ENCODE assay signal across 8 mouse cellular contexts in the genomic region with DNA sequence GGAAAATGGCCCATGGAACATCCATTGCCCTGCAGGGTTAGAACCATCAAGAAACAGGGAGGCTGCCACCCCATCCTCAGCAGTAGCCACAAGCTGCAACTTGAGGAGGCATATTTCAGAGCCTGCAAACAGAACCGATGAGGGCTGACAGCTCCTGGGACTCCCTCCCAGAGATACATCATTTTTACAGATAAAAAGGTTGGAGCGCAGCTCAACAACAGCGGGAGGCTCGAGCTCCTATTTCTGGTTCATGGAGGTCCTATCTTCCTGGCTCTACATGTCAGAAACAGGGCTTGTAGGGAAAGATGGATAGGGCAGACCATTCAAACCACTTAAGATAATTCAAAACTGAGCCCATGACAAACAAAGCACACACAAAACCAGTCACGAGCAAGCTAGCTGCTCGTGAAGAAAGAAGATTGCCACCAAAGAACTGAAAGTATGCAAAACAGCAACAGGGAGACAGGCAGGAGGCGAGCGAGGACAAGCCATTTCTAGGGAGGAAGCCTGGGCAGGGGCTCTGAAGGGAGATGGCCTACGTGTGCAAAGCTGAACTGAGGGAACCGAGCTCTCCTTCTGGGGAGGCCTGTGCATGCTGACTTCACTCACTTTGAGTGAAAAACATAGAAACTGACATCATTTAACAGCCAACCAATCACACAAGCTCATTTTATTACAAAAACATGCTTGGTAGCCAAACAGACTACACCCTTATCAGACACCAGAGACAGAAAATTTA.
DNase-seq lines count a peak whose midpoint lies in the region; ATAC-seq lines count a peak whose summit lies in the region.

No protein-coding gene starts in this region.

- peaks cover 22% of the 10 kb centered on the region for H3K9me3 ChIP-seq in intestine, embryonic 14.5 days (ENCODE audit: control insufficient read depth, low read length)
- H3K9me3 ChIP-seq in intestine, embryonic 16.5 days (ENCODE audit: control insufficient read depth, low read length): 0 out of 2 replicates have a peak, but pooled peaks cover 12% of the 10 kb centered on the region
- H3K9me3 ChIP-seq in heart, embryonic 11.5 days (replicated peaks; ENCODE audit: control insufficient read depth, low read length): peaks cover 14% of the 10 kb centered on the region
- H3K9me3 ChIP-seq in midbrain, embryonic 14.5 days (ENCODE audit: control insufficient read depth, low read length): peaks cover 16% of the 10 kb centered on the region

- H3K27me3 ChIP-seq in intestine, embryonic 14.5 days (replicated peaks; ENCODE audit: control insufficient read depth, insufficient read depth, low read length): no peaks in the 10 kb centered on the region
- H3K27me3 ChIP-seq in intestine, embryonic 16.5 days (replicated peaks; ENCODE audit: control insufficient read depth, insufficient read depth, low read length): no peaks in the 10 kb centered on the region
- no peaks in the 10 kb centered on the region for H3K27me3 ChIP-seq in heart, embryonic 11.5 days (ENCODE audit: control insufficient read depth, insufficient read depth, low read length)
- H3K27me3 ChIP-seq in midbrain, embryonic 14.5 days (ENCODE audit: control insufficient read depth, insufficient read depth, low read length): no peaks in the 10 kb centered on the region

- no peak overlapping the region for H3K4me3 ChIP-seq in intestine, embryonic 14.5 days (ENCODE audit: low read depth, low read length)
- no peak overlapping the region for H3K4me3 ChIP-seq in intestine, embryonic 16.5 days (ENCODE audit: low read length)
- no peak overlapping the region for H3K4me3 ChIP-seq in heart, embryonic 11.5 days (ENCODE audit: low read depth, low read length)
- H3K4me3 ChIP-seq in midbrain, embryonic 14.5 days (replicated peaks; ENCODE audit: low read depth, low read length): no peak overlapping the region

- no peaks in the 10 kb centered on the region for H3K36me3 ChIP-seq in intestine, embryonic 14.5 days (ENCODE audit: control insufficient read depth, insufficient read depth, low read length)
- no peaks in the 10 kb centered on the region for H3K36me3 ChIP-seq in intestine, embryonic 16.5 days (ENCODE audit: control insufficient read depth, insufficient read depth, low read length)
- no peaks in the 10 kb centered on the region for H3K36me3 ChIP-seq in heart, embryonic 11.5 days (ENCODE audit: control insufficient read depth, insufficient read depth, low read length)
- no peaks in the 10 kb centered on the region for H3K36me3 ChIP-seq in midbrain, embryonic 14.5 days (ENCODE audit: control insufficient read depth, insufficient read depth, low read length)

- whole genome bisulfite sequencing in intestine, embryonic 14.5 days: 41% methylated on average over 10 of the region's 10 CpGs
- WGBS in intestine, embryonic 16.5 days: 48% methylated on average over 10 of the region's 10 CpGs
- WGBS in heart, embryonic 11.5 days (ENCODE audit: insufficient replicate concordance): 30% methylated on average over 10 of the region's 10 CpGs
- whole genome bisulfite sequencing in midbrain, embryonic 14.5 days: 57% methylated on average over 10 of the region's 10 CpGs

- no peak for ATAC-seq in intestine, embryonic 14.5 days (replicated peaks; ENCODE audit: low FRiP score, low TSS enrichment, low read depth)
- no peak for ATAC-seq in intestine, embryonic 16.5 days
- ATAC-seq in heart, embryonic 11.5 days (replicated peaks; ENCODE audit: insufficient number of reproducible peaks, low FRiP score, low TSS enrichment): no peak
- no peak for ATAC-seq in midbrain, embryonic 14.5 days (ENCODE audit: low FRiP score, low TSS enrichment)

- DNase-seq in intestine, embryonic 14.5 days (ENCODE audit: low spot score): no peak
- peak; percentile 62 for DNase-seq in brain, adult 2 months (ENCODE audit: low read depth, low spot score)
- DNase-seq in midbrain, embryonic 14.5 days: peak; percentile 27
- no peak for DNase-seq in right cerebral cortex, adult 18-20 months
- no peak for DNase-seq in left cerebral cortex, adult 11 months (ENCODE audit: low spot score)
- no peak for DNase-seq in frontal cortex, postnatal 14 days (ENCODE audit: low spot score in 2 of 2)

- H3K4me2 ChIP-seq in intestine, embryonic 14.5 days (ENCODE audit: low read length): 0 out of 2 replicates have a peak overlapping the region, but pooled peaks have one; percentile 11
- H3K4me2 ChIP-seq in intestine, embryonic 16.5 days (ENCODE audit: low read depth, low read length): no peak overlapping the region
- peak overlapping the region; percentile 40 for H3K4me2 ChIP-seq in heart, embryonic 11.5 days
- no peak overlapping the region for H3K4me2 ChIP-seq in midbrain, embryonic 14.5 days (ENCODE audit: low read length)

- no peak overlapping the region for H3K9ac ChIP-seq in intestine, embryonic 14.5 days (ENCODE audit: low read length)
- no peak overlapping the region for H3K9ac ChIP-seq in intestine, embryonic 16.5 days (ENCODE audit: low read depth, low read length)
- H3K9ac ChIP-seq in heart, embryonic 11.5 days (ENCODE audit: low read depth, low read length): 0 out of 2 replicates have a peak overlapping the region, but pooled peaks have one; percentile 30
- H3K9ac ChIP-seq in midbrain, embryonic 14.5 days (replicated peaks; ENCODE audit: low read length): no peak overlapping the region

- H3K27ac ChIP-seq in intestine, embryonic 14.5 days (ENCODE audit: low read depth): peak overlapping the region; percentile 45; the same call in 1 of the 2 replicates
- no peak overlapping the region for H3K27ac ChIP-seq in intestine, embryonic 16.5 days (ENCODE audit: low read length)
- H3K27ac ChIP-seq in heart, embryonic 11.5 days (ENCODE audit: low read depth, low read length): peak overlapping the region; percentile 60
- peak overlapping the region; percentile 68; the same call in 1 of the 2 replicates for H3K27ac ChIP-seq in midbrain, embryonic 14.5 days (replicated peaks; ENCODE audit: low read depth, low read length)

- peaks cover 7% of the 10 kb centered on the region for H3K4me1 ChIP-seq in intestine, embryonic 14.5 days (replicated peaks; ENCODE audit: control insufficient read depth, insufficient read depth, low read length)
- peaks cover 2% of the 10 kb centered on the region; the same call in 1 of the 2 replicates for H3K4me1 ChIP-seq in intestine, embryonic 16.5 days (ENCODE audit: control insufficient read depth, insufficient read depth, low read length)
- H3K4me1 ChIP-seq in heart, embryonic 11.5 days (ENCODE audit: control insufficient read depth, insufficient read depth, low read length): peaks cover 17% of the 10 kb centered on the region
- peaks cover 8% of the 10 kb centered on the region; the same call in 1 of the 2 replicates for H3K4me1 ChIP-seq in midbrain, embryonic 14.5 days (ENCODE audit: control insufficient read depth, insufficient read depth, low read length)

Comparison
In these comparisons a context has a peak if more than half of its experiments do, and no peak if none do; other contexts are left out.
1. H3K4me2 ChIP-seq: peak in intestine, embryonic 14.5 days (single experiment) and heart, embryonic 11.5 days (single experiment); none in intestine, embryonic 16.5 days (single experiment) and midbrain, embryonic 14.5 days (single experiment).
2. DNase-seq: peak in brain, adult 2 months (single experiment) and midbrain, embryonic 14.5 days (single experiment); none in intestine, embryonic 14.5 days (single experiment), right cerebral cortex, adult 18-20 months (single experiment), left cerebral cortex, adult 11 months (single experiment) and frontal cortex, postnatal 14 days (0 of 2).